Mouse (Mus musculus) megakaryocyte progenitor cell, adult 5-6 weeks (primary cell): ENCODE results near the gene Myo10. TPM values are rescaled to one million over a fixed set of nuclear protein-coding genes. Genes with fewer than 3 reads are reported as not detected.
"Not testable (repeated sequence)": the region's sequence is repeated elsewhere in the genome, so short reads cannot be mapped to it uniquely, and the experiment has no call there.

Experiments
- ATAC-seq: replicated peaks from 2 replicates; pipeline ENCODE4 v1.8.0; 2016; ENCODE audit warnings: mild to moderate bottlenecking, moderate TSS enrichment, inconsistent platforms; ENCODE audit not compliant: poor library complexity
- total RNA-seq, 2 experiments: library from RNA; stranded (forward) in 1 of 2; stranded (reverse) in 1 of 2; fragments of 157-497, 149-512 nt in 1 of 2; fragments of 200-1000 nt in 1 of 2; gene quantifications; 2 replicates each; pipeline versions ENCODE4 v1.2.3 to v1.2.4; 2015 to 2017

Myo10 gene
- total RNA-seq, 2 experiments from 2014 or later = 2.9 to 3.8 TPM

DNA sequence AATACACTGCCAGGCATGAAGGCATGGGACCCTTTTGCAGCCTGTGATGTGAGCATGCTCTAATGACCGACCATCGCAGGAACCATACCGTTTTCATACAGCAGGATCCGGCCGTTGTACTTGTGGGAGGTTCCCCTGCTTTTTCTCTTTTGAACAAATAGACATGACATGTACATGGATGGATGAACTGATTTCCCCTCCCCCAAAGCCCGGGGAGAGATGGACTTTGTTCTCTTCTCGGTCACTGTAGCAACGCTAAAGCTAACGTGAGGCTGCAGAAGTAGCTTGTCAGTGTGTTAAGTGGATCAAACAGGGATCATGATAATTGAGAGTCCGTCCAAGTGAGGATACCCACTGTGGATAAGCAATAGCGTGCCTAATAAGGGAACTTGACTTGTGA, 93.7 kb downstream of the Myo10 start:
- no peak for ATAC-seq

DNA sequence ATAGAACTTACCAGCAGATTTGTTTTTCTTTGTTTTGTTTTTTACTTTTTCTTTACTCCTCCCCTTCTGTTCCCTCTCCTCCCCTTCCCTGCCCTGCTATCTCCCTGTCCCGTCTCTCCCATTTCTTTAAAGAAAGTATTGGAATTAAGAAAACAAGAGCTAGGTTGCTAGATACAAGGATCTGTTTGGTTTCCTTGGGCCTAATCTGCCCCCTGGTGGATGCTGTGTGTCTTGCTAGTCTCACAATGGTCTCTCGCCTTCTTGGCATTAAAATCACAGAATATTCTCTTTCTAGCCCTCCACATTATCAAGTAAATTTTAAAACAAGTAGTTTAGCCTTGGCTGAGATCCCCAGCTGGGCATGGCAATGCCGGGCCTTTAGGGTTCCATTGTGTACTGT, 94.7 kb downstream of the Myo10 start:
- ATAC-seq = peak; percentile 85

- ATAC-seq = not testable (repeated sequence)
These were observed 95.8 kb downstream of the Myo10 start for GRCm38 (mm10) chr15:25718104-25718503.

- ATAC-seq = no peak
These were observed 96.9 kb downstream of the Myo10 start for GRCm38 (mm10) chr15:25719270-25719669.

DNA sequence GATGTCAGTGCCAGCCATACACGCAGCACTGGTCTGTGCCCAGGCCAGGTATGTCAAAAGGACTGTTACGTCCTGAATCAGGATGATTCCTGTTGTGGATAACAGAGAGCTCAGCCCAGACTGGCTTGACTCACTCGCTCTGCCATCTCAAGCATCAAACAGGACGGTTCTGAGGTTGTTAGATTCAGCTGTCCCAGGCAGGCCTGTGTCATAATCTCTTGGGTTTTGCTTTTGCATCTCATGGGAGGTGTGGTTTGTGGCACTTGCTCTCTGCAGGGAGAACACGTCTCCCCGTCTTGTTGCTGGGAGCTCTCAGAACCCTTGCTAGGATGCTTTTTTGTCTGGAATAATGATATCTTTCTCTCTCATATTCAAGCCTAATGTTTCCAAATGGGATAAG, 97.9 kb downstream of the Myo10 start:
- ATAC-seq = no peak

DNA sequence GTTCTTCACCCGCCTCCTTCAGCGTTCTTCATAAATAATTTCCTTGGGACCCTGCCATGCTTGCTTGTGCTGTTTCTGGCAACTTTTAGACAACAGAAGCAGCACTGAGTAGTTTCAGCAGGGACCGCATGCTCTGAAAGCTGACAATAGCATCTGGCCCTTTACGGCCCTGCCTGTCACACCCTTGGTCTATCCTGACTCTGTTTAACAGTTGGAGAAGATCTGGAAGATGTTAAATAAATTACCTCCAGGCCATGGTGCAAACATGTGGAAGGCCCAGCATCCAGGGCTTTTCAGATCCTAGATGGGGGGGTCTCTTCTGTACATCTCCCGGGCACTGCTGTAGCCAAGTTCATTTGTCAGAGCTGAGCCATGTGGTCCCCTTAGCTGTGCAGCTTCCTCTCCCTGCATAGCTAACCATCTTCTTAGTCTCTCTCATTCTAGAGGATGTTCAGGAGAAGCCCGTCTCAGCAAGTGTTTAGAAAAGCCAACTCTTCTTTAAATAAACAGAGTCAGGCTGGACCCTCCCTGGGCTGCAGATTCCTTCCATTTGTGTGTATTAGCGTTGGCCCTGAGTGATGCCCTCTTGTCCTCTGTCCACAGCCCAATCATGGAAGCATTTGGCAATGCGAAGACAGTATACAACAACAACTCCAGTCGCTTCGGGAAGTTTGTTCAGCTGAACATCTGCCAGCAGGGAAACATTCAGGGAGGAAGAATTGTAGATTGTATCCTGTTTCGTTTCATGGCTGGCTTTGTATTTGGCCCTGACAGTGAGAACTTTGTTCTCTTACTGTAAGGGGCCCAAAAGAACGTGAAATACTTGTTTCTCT, 101.2 kb downstream of the Myo10 start:
- no peak for ATAC-seq

DNA sequence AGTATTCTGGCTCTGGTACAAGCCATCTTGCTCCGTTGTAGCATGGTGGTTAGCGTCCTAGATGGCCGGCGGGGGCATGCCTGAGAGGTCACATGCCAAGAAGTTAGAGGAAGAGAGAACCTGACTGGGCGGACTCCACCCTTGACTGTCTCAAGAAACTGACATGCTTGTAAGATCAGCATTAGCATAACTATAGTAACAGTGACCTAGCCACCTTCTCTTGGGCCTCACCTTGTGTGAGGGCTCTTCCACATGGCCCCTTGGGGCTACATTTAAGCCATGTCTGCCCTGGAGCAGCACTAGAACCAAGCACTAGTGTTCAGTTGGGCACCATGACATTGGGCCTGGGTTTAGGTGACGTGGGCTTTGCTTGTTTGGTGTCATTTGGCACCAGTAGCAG, 102.2 kb downstream of the Myo10 start:
- no peak for ATAC-seq

- ATAC-seq = peak; percentile 83
These were observed 104.5 kb downstream of the Myo10 start for GRCm38 (mm10) chr15:25726814-25727213.

- no peak for ATAC-seq
These were observed 106.2 kb downstream of the Myo10 start for GRCm38 (mm10) chr15:25728501-25728900.

GRCm38 (mm10) chr15:25731053-25731452, 108.7 kb downstream of the Myo10 start:
- ATAC-seq = peak; percentile 67

- peak; percentile 55 for ATAC-seq
These were observed 110.6 kb downstream of the Myo10 start for GRCm38 (mm10) chr15:25732758-25733428.

GRCm38 (mm10) chr15:25733739-25734430, 111.6 kb downstream of the Myo10 start:
- peak; percentile 82 for ATAC-seq

- ATAC-seq = no peak
These were observed 114.2 kb downstream of the Myo10 start for GRCm38 (mm10) chr15:25736531-25736930.

DNA sequence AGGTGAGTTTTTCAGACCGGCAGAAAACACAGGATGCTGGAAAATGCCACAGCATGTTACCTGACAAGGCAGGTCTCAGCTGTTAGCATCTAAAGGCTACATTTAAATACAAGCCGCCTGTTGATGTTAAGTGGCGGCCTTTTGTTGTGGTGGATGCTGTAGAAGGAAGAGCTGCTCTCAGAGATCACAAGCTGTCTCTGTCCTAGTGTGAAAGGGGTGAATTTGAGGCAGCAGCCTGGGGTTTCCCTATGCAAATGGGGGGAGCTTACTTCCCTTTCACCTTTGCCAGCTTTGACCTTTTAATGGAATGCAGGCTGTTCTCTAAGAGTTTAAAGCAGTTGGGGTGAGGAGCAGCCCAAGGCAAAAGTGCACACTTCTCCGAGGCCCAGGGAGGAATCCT, 117.9 kb downstream of the Myo10 start:
- no peak for ATAC-seq

DNA sequence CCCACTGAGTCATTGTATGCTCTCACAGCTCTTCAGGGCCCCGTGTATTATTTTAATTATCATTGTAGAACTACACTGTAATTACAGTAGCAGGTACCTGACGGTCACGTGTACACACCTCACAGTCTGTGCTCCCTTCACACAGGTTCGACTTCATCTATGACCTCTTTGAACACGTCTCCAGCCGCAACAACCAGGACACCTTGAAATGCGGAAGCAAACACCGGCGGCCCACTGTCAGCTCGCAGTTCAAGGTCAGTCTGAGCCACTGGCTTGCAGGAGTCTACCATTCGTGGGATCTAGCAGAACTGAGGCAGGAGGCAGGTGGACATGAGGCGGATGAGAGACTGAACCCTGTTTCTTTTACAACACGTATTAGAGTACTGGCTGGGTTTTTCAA, 119.9 kb downstream of the Myo10 start:
- ATAC-seq = no peak

DNA sequence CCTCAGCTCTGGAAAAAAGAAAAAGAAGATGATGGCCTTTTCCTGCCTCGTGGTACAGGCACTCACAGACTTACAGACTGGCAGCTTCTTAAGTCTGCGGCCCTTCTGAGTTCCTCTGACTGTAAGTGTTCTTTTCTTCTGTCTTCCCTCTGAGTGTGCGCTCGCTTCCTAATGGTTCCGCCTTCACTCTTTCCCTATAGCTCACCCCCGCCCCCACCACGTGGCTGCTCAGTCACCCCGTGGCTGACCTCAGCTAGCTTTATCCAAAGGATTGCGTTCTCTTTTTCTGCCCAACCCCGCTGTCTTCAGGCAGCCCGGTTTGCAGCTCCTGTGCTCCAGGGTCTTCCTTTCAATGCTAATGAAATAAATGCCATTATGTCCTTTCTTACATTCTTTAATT, 129.2 kb downstream of the Myo10 start:
- ATAC-seq = no peak

GRCm38 (mm10) chr15:25752597-25752996, 130.3 kb downstream of the Myo10 start:
- ATAC-seq = no peak

DNA sequence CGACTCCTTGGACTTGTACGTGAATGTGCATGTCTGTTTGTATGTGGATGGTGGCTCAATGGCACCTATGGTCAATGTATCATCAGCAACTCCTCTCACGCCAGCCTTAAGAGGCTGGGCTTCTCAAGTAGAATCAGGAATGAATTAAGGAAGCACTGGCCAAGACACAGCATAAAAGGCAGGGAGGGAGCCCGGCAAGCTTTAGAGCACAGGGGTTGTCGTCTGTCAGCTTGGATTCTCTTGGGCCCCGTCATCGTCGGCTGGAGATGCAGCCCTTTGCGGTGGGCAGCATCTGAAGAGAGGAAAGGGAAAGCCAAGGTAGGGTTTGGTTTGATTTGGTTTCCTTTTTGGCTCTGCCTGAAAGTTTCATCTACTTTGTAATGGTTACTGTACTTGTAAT, 130.7 kb downstream of the Myo10 start:
- no peak for ATAC-seq

GRCm38 (mm10) chr15:25753878-25754277, 131.6 kb downstream of the Myo10 start:
- ATAC-seq = no peak

GRCm38 (mm10) chr15:25754342-25754951, 132.1 kb downstream of the Myo10 start:
- no peak for ATAC-seq

- no peak for ATAC-seq
These were observed 133.2 kb downstream of the Myo10 start for GRCm38 (mm10) chr15:25755536-25755935.
